Mouse (Mus musculus): ENCODE measurements around the gene Olfr688.

DNA sequence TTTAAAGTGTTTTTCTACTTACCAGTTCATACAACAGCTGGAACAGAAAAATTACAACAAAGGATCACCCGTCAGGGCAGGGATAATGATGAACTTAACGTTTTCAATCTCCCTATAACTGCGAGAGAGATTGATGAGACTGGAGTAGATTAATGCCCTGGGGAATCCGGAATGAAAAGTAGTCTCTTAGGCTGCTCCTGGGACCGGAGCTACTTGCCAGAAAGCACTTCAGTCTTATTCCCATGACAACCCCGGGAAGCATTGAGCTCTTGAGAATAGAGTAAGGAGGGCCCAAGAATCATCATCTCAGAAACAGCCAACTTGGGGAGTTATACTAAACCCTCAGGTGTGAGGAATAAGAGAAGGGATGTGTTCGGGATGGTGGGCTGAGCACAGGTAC, 15.5 kb upstream of the Olfr688 start:
- TF ChIP-seq CTCF (IDR thresholded peaks at IDR 0.05; ENCODE audit: insufficient read depth, low read length), result no peak
- TF ChIP-seq POLR2A (IDR thresholded peaks at IDR 0.05; ENCODE audit: borderline replicate concordance, extremely low read depth, low read depth, low read length), result no peak

All from lung, adult 2 months (tissue).